Mouse (Mus musculus): Measurements from ENCODE around the gene Rasgrf1. TPM values are rescaled to one million over a fixed set of nuclear protein-coding genes. Genes with fewer than 3 reads are reported as not detected.
"Not testable (repeated sequence)": the region's sequence is repeated elsewhere in the genome, so short reads cannot be mapped to it uniquely, and the experiment has no call there.

Gene Rasgrf1
- polyA plus RNA-seq, 1 experiment = 0.90 TPM

DNA sequence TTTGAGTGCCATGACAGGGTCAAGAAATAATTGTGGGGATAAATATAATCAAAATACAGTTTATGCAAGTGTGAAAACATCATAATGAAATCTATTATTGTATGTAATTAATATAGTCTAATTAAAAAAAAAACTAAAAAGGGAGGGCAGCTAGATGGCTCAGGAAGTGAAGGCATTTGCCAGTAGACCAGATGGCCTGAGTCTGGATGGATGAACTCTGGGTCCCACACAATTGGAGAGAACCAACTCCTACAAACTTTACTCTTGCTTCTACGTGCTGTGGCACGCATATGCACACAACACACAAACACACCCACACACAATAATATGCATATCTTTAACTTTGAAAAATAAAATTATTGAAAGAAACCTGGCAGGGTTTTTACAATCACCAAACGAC, 131.8 kb downstream of the Rasgrf1 start:
- H3K4me3 ChIP-seq (replicated peaks; ENCODE audit: extremely low read depth, low read depth, low read length) = no peak overlapping the region
- no peak for TF ChIP-seq CTCF (IDR thresholded peaks at IDR 0.05; ENCODE audit: insufficient read depth, low read length)
- TF ChIP-seq POLR2A (IDR thresholded peaks at IDR 0.05; ENCODE audit: borderline replicate concordance, extremely low read depth, low read depth, low read length) = no peak
- H3K4me1 ChIP-seq (ENCODE audit: control insufficient read depth, insufficient read depth, low read length) = no peaks in the 10 kb centered on the region
- no peak for DNase-seq
- WGBS = 91% methylated on average over 3 of the region's 3 CpGs

DNA sequence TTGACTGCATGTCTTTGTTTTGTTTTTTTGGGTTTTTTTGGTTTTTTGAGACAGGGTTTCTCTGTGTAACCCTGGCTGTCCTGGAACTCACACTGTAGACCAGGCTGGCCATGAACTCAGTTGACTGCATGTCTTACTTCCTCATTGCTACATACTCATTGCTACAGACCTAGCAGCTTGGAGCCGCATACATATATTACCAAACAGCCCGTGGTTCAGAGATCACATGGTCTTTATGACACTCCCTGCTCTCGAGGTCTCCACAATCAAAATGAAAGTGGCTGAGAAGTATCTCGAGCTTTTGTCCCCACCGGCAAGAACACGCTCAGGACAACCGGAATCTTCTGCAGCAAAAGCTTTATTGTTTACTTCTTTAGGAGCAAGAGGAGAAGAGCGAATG, 133.2 kb downstream of the Rasgrf1 start:
- not testable (repeated sequence) for H3K4me3 ChIP-seq (replicated peaks; ENCODE audit: extremely low read depth, low read depth, low read length); DNase-seq; H3K4me1 ChIP-seq (ENCODE audit: control insufficient read depth, insufficient read depth, low read length)
- WGBS = 74% methylated on average over 8 of the region's 8 CpGs

DNA sequence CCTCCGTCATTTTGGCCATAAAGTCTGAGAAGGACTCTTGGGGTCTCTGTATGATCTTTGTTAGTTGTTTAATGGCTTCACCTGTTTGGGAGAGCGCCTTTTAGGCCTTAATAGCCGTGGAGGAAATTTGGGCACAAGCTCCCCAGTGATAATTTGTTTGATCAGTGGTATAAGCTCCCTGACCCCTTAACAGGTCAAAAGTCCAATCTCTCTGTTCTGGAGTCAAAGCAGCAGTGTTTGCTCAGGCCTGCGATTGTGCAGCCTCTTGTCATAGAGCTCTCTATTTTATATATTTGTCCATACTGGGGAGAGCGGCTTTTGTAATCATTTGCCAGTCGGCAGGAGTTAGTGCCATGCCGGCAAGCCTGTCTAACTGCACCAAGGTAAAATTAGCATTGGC, 135.5 kb downstream of the Rasgrf1 start:
- Histone ChIP-seq H3K4me3 (replicated peaks; ENCODE audit: extremely low read depth, low read depth, low read length) (no peak overlapping the region), H3K4me1 (ENCODE audit: control insufficient read depth, insufficient read depth, low read length) (peaks cover 4% of the 10 kb centered on the region; the same call in 1 of the 2 replicates)
- TF ChIP-seq CTCF (IDR thresholded peaks at IDR 0.05; ENCODE audit: insufficient read depth, low read length) = no peak
- no peak for TF ChIP-seq POLR2A (IDR thresholded peaks at IDR 0.05; ENCODE audit: borderline replicate concordance, extremely low read depth, low read depth, low read length)
- WGBS = 68% methylated on average over 7 of the region's 7 CpGs
- DNase-seq = no peak

DNA sequence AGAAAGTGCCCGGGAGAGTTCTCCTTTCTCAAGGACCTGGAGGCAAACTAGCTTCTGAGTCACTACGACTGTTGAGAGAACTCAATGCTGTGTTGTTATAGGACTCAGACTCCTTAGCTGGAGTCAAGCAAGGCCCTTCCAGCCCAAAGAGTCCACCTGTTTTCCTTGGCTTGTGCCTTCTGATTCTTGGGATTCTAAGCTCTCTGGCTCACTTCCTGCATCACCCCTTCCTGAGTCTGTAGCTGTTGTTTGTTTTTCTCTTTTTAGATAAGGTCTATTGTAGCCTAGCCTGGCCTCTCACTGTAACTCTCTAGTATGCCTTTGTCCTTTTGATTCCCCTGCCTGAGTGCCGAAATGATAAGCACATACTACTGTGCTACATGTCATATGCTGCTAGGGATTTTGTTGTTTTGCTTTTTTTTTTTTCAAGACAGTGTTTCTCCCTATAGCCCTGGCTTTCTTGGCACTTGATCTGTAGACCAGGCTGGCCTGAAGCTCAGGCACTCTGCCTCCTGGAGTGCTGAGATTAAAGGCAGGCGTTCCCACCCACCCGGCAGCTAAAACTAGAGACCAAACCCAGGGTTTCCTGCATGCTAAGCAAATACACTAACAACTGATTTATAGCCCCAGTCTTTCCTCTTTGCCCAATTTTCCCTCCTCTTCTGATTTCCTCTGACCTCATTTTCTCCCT, 138.4 kb downstream of the Rasgrf1 start:
- Histone ChIP-seq H3K4me1 (ENCODE audit: control insufficient read depth, insufficient read depth, low read length) (peaks cover 4% of the 10 kb centered on the region; the same call in 1 of the 2 replicates), H3K4me3 (replicated peaks; ENCODE audit: extremely low read depth, low read depth, low read length) (no peak overlapping the region)
- WGBS = 27% methylated on average over 5 of the region's 5 CpGs
- TF ChIP-seq POLR2A (IDR thresholded peaks at IDR 0.05; ENCODE audit: borderline replicate concordance, extremely low read depth, low read depth, low read length) = no peak
- no peak for TF ChIP-seq CTCF (IDR thresholded peaks at IDR 0.05; ENCODE audit: insufficient read depth, low read length)
- no peak for DNase-seq

DNA sequence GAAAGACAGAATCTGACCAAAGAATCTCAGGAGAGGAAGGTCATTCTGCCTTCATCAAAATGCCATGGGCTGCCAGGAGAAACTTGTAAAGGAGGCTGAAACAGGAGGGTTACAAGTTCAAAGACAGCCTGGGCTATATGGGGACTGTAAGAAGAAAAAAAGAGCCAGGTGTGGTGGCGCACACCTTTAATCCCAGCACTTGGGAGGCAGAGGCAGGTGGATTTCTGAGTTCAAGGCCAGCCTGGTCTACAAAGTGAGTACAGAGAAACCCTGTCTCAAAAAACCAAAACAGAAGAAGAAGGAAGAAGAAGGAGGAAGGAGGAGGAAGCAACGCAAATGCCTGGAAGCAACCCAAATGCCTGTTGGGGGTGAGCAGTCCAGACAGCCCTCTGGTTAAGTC, 144.1 kb downstream of the Rasgrf1 start, which contains the start of gene Ctsh:
Gene Ctsh (plus strand): TSS at position 301 of the 400 bp plus-strand sequence.
- WGBS = 67% methylated on average over 2 of the region's 2 CpGs
- no peaks in the 10 kb centered on the region for H3K4me1 ChIP-seq (ENCODE audit: control insufficient read depth, insufficient read depth, low read length)
- TF ChIP-seq POLR2A (IDR thresholded peaks at IDR 0.05; ENCODE audit: borderline replicate concordance, extremely low read depth, low read depth, low read length) (no peak), CTCF (IDR thresholded peaks at IDR 0.05; ENCODE audit: insufficient read depth, low read length) (no peak)
- no peak for DNase-seq
- H3K4me3 ChIP-seq (replicated peaks; ENCODE audit: extremely low read depth, low read depth, low read length) = peak within 1 kb of the TSS; percentile 76

DNA sequence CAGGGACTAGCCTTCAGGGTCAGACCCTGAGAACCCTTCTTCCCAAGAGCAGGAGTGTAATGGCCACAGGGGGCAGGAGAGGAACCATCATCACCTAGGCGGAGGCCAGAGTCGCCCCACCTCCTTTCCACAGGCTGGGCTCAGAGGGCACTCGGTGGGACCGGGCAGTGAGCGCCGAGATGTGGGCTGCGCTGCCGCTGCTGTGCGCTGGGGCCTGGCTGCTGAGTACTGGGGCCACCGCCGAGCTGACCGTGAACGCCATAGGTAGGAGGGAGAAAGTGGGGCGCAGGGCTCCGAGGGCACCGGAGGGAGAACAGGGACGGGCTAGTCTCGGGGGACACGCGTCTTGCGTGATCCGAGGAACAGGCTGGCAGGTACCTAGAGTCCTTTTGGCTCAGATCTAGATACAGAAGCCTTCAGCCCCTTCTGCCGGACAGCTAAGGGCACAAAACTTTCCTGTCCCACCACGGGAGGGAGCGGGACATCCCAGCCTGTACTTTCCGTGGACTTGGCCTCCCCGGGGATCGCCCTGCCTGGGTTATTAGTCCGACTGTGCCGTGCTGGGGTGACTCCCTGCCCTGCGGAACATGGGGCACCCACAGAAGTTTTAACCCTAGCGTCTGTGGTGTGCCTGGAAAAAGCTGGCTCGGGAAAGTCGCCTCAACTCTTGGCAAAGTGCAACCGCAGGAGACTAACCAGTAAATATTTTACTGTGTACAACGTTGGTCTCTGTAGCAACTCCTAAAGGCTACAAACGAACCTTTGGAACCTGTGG, 144.8 kb downstream of the Rasgrf1 start:
- peak overlapping the region; percentile 76 for H3K4me3 ChIP-seq (replicated peaks; ENCODE audit: extremely low read depth, low read depth, low read length)
- under 1% methylated on average over 37 of the region's 37 CpGs for WGBS
- no peaks in the 10 kb centered on the region for H3K4me1 ChIP-seq (ENCODE audit: control insufficient read depth, insufficient read depth, low read length)
- TF ChIP-seq CTCF (IDR thresholded peaks at IDR 0.05; ENCODE audit: insufficient read depth, low read length) = peak; percentile 52
- TF ChIP-seq POLR2A (IDR thresholded peaks at IDR 0.05; ENCODE audit: borderline replicate concordance, extremely low read depth, low read depth, low read length) = peak; percentile 80; the same call in 1 of the 2 replicates
- DNase-seq = peak; percentile 75

DNA sequence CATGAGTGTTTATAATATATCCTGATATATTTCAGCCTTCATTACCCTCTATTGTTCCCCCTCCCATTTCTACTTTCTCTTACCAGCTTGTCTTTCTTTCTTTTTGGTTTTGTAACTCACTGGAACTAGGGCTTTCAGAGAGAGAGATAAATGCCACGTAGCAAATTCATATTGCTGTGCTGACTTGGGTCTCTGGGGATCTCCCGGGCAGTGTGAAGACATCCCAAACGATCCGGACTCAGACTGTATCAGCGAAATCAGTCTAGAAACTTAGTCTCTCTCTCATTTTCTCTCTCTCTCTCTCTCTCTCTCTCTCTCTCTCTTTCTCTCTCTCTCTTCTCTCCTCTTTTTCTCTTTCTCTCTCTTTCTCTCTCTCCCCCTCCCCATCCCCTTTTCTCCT, 145.7 kb downstream of the Rasgrf1 start:
- TF ChIP-seq CTCF (IDR thresholded peaks at IDR 0.05; ENCODE audit: insufficient read depth, low read length) (no peak), POLR2A (IDR thresholded peaks at IDR 0.05; ENCODE audit: borderline replicate concordance, extremely low read depth, low read depth, low read length) (no peak)
- no peaks in the 10 kb centered on the region for H3K4me1 ChIP-seq (ENCODE audit: control insufficient read depth, insufficient read depth, low read length)
- 36% methylated on average over 5 of the region's 5 CpGs for WGBS
- H3K4me3 ChIP-seq (replicated peaks; ENCODE audit: extremely low read depth, low read depth, low read length) = peak overlapping the region; percentile 47
- DNase-seq = no peak

DNA sequence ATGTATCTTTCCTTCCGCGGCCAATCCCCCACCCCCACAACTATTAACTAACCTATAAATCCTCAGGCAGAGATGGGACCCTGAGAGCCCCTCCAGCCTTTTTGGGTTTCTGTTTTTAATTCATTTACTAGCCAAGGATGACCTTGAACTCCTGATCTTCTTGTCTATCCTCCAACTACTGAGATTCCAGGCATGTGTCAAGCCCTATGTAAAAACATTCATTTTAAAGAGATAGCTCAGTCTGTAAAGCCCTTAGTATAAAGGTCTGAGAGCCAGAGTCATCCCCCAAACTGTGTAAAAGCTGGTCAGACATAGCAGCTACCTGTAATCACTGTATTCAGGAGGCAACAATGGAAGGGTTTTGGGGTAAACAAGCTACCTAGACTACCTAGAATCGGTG, 146.2 kb downstream of the Rasgrf1 start:
- TF ChIP-seq POLR2A (IDR thresholded peaks at IDR 0.05; ENCODE audit: borderline replicate concordance, extremely low read depth, low read depth, low read length) (no peak), CTCF (IDR thresholded peaks at IDR 0.05; ENCODE audit: insufficient read depth, low read length) (no peak)
- H3K4me3 ChIP-seq (replicated peaks; ENCODE audit: extremely low read depth, low read depth, low read length) = peak overlapping the region; percentile 47
- whole genome bisulfite sequencing = 61% methylated on average over 3 of the region's 3 CpGs
- DNase-seq = no peak
- H3K4me1 ChIP-seq (ENCODE audit: control insufficient read depth, insufficient read depth, low read length) = no peaks in the 10 kb centered on the region

DNA sequence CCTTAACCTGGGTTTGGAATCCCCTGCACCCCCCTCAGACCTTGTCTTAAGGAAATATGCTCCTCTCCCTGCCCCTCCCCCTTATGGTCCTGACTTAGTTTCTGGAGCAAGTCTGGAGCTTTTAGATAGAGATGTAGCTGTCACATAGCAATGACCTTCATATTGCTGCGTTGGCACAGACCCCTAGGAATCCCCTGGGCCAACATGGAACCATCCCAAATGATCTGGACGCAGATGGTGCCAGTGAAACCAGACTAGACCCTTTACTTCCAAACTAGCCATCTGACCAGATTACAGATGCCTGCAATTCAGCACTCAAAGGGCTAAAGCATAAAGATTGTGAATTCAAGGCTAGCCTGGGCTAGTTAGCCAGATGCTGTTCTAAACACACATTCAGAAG, 147.0 kb downstream of the Rasgrf1 start:
- TF ChIP-seq CTCF (IDR thresholded peaks at IDR 0.05; ENCODE audit: insufficient read depth, low read length) = no peak
- TF ChIP-seq POLR2A (IDR thresholded peaks at IDR 0.05; ENCODE audit: borderline replicate concordance, extremely low read depth, low read depth, low read length) = no peak
- no peak for DNase-seq
- 73% methylated on average over 2 of the region's 2 CpGs for WGBS
- no peaks in the 10 kb centered on the region for H3K4me1 ChIP-seq (ENCODE audit: control insufficient read depth, insufficient read depth, low read length)
- H3K4me3 ChIP-seq (replicated peaks; ENCODE audit: extremely low read depth, low read depth, low read length) = no peak overlapping the region

Measured in lung, adult 2 months (tissue).